In the genomic region with DNA sequence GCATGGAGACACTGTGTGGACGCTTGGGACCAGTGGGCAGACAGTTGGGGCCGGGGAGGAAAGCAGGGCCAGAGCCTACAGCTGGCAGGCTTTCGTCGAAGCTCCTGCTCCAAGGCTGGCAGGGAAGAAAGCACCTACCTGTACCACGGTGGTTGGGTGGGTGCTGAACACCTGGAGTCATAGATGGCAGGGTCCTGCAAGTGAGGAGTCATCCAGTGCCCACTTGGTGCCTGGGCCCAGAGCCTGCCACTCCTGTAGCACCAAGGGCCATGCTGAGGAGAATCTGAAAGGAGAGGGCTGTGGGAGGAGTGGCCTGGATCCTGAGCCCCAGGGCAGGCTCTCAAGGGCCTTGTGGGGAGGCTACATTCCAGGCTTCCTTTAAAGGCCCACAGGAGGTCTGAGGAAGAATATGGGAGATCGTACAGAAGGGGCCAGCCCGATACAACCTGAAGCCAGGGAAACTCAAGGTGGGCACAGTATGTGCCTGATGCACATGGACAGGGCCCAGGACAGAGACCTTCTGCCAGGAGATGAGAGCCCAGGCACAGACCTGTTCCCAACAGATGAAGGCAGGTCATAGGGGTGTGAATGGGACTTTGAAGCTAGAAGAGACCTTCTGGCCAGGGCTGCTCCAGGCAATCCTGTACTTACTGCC, we compare ENCODE assay signal across 14 mouse cellular contexts. TPM values are rescaled to one million over a fixed set of nuclear protein-coding genes. Genes with fewer than 3 reads are reported as not detected.
DNase-seq lines count a peak whose midpoint lies in the region; ATAC-seq lines count a peak whose summit lies in the region.
"Had no signal": no experiment of that assay in that cellular context is flagged by ENCODE, and none has a peak within 500 bp of the region (broad histone marks: within the 10 kb centered on the region; RNA-seq: fewer than 3 reads in every experiment).

No protein-coding gene starts in this region.

- H3K27me3 ChIP-seq in hindbrain, embryonic 13.5 days = peaks cover 28% of the 10 kb centered on the region
- peaks cover 7% of the 10 kb centered on the region for H3K27me3 ChIP-seq in hindbrain, embryonic 11.5 days (ENCODE audit: control insufficient read depth, insufficient read depth, low read length)
- no peaks in the 10 kb centered on the region for H3K27me3 ChIP-seq in midbrain, embryonic 15.5 days (replicated peaks)

- no peak for DNase-seq in hindbrain, embryonic 11.5 days (ENCODE audit: low spot score)
- peak; percentile 69 for DNase-seq in cerebellum, adult 9-10 months
- peak; percentile 58 to 80 for DNase-seq in cerebellum, postnatal 14 days
- DNase-seq in frontal cortex, postnatal 14 days (ENCODE audit: low spot score in 2 of 2) = no peak
- no peak for DNase-seq in ovary, postnatal 14 days (ENCODE audit: low spot score)
- DNase-seq: embryo, embryonic 11 days; gastrocnemius, postnatal 36 days; lung, postnatal 10 days had no signal

- H3K9ac ChIP-seq in hindbrain, embryonic 13.5 days = peak overlapping the region; percentile 94
- H3K9ac ChIP-seq in hindbrain, embryonic 11.5 days (ENCODE audit: low read depth, low read length) = no peak overlapping the region
- H3K9ac ChIP-seq in midbrain, embryonic 15.5 days = no peak overlapping the region; the same call in 1 of the 2 replicates
- H3K9ac ChIP-seq: kidney, embryonic 15.5 days; liver, embryonic 15.5 days had no signal

- no peaks in the 10 kb centered on the region for H3K36me3 ChIP-seq in hindbrain, embryonic 13.5 days
- no peaks in the 10 kb centered on the region for H3K36me3 ChIP-seq in hindbrain, embryonic 11.5 days (ENCODE audit: control insufficient read depth, insufficient read depth, low read length)
- H3K36me3 ChIP-seq in midbrain, embryonic 15.5 days (replicated peaks) = no peaks in the 10 kb centered on the region
- H3K36me3 ChIP-seq: kidney, embryonic 15.5 days; liver, embryonic 15.5 days had no signal

- no peak for ATAC-seq in hindbrain, embryonic 13.5 days (ENCODE audit: low FRiP score)
- ATAC-seq in hindbrain, embryonic 11.5 days (ENCODE audit: low FRiP score) = no peak
- no peak for ATAC-seq in midbrain, embryonic 15.5 days (replicated peaks)
- ATAC-seq: intestine, embryonic 16.5 days had no signal

- peaks cover 40% of the 10 kb centered on the region for H3K4me1 ChIP-seq in hindbrain, embryonic 13.5 days (replicated peaks)
- H3K4me1 ChIP-seq in hindbrain, embryonic 11.5 days (replicated peaks; ENCODE audit: control insufficient read depth, insufficient read depth, low read length) = no peaks in the 10 kb centered on the region
- H3K4me1 ChIP-seq in midbrain, embryonic 15.5 days = peaks cover 36% of the 10 kb centered on the region
- H3K4me1 ChIP-seq: liver, embryonic 15.5 days had no signal

- peak overlapping the region; percentile 67; the same call in 1 of the 2 replicates for H3K4me2 ChIP-seq in hindbrain, embryonic 13.5 days
- no peak overlapping the region for H3K4me2 ChIP-seq in hindbrain, embryonic 11.5 days (replicated peaks; ENCODE audit: low read depth, low read length)
- H3K4me2 ChIP-seq in midbrain, embryonic 15.5 days = peak overlapping the region; percentile 60
- H3K4me2 ChIP-seq: heart, embryonic 11.5 days; kidney, embryonic 15.5 days; liver, embryonic 15.5 days had no signal

- H3K4me3 ChIP-seq in hindbrain, embryonic 13.5 days = no peak overlapping the region
- no peak overlapping the region for H3K4me3 ChIP-seq in hindbrain, embryonic 11.5 days (ENCODE audit: low read depth, low read length)
- no peak overlapping the region for H3K4me3 ChIP-seq in midbrain, embryonic 15.5 days
- H3K4me3 ChIP-seq: kidney, embryonic 15.5 days; liver, embryonic 15.5 days had no signal

- no peak overlapping the region for H3K27ac ChIP-seq in hindbrain, embryonic 13.5 days
- H3K27ac ChIP-seq in hindbrain, embryonic 11.5 days (ENCODE audit: low read depth, low read length) = no peak overlapping the region
- H3K27ac ChIP-seq in midbrain, embryonic 15.5 days = no peak overlapping the region
- H3K27ac ChIP-seq: kidney, embryonic 15.5 days; liver, embryonic 15.5 days had no signal

- no peaks in the 10 kb centered on the region for H3K9me3 ChIP-seq in hindbrain, embryonic 13.5 days
- no peaks in the 10 kb centered on the region for H3K9me3 ChIP-seq in hindbrain, embryonic 11.5 days (ENCODE audit: control insufficient read depth, low read length)
- no peaks in the 10 kb centered on the region for H3K9me3 ChIP-seq in midbrain, embryonic 15.5 days
- H3K9me3 ChIP-seq: kidney, embryonic 15.5 days; liver, embryonic 15.5 days had no signal

- 76% methylated on average over 7 of the region's 7 CpGs for WGBS in hindbrain, embryonic 13.5 days
- 70% methylated on average over 7 of the region's 7 CpGs for WGBS in hindbrain, embryonic 11.5 days
- WGBS in midbrain, embryonic 15.5 days = 81% methylated on average over 7 of the region's 7 CpGs

RNA-seq across cellular contexts. Expression of a gene that starts 1.7 kb away (rescaled TPM):
- 86.2 and 87.6 TPM in 2 replicates for polyA plus RNA-seq in hindbrain, embryonic 13.5 days (2015; fragmentation: Nextera tagmentation; extraction: Ambion mirVana)
- polyA plus RNA-seq in hindbrain, embryonic 11.5 days (2014; fragmentation: Nextera tagmentation; extraction: Ambion mirVana) = 42.3 and 45.9 TPM in 2 replicates
- 182 and 186 TPM in 2 replicates for polyA plus RNA-seq in midbrain, embryonic 15.5 days (2015; fragmentation: Nextera tagmentation; extraction: Ambion mirVana)

RNA-seq across cellular contexts. Expression of a gene that starts 36.0 kb away (rescaled TPM):
- polyA plus RNA-seq in hindbrain, embryonic 13.5 days (2015; fragmentation: Nextera tagmentation; extraction: Ambion mirVana) = 17.4 and 19.9 TPM in 2 replicates
- polyA plus RNA-seq in hindbrain, embryonic 11.5 days (2014; fragmentation: Nextera tagmentation; extraction: Ambion mirVana) = 8.6 and 8.7 TPM in 2 replicates
- polyA plus RNA-seq in midbrain, embryonic 15.5 days (2015; fragmentation: Nextera tagmentation; extraction: Ambion mirVana) = 22.1 and 23.0 TPM in 2 replicates

RNA-seq across cellular contexts. Expression of a gene that starts 45.2 kb away (rescaled TPM):
- 91.6 and 92.3 TPM in 2 replicates for polyA plus RNA-seq in hindbrain, embryonic 13.5 days (2015; fragmentation: Nextera tagmentation; extraction: Ambion mirVana)
- 121 and 136 TPM in 2 replicates for polyA plus RNA-seq in hindbrain, embryonic 11.5 days (2014; fragmentation: Nextera tagmentation; extraction: Ambion mirVana)
- polyA plus RNA-seq in midbrain, embryonic 15.5 days (2015; fragmentation: Nextera tagmentation; extraction: Ambion mirVana) = 83.8 and 86.4 TPM in 2 replicates

Comparison
In these comparisons a context has a peak if more than half of its experiments do, and no peak if none do; other contexts are left out.
1. DNase-seq: peak in cerebellum, adult 9-10 months (single experiment) and cerebellum, postnatal 14 days (2 of 2); none in hindbrain, embryonic 11.5 days (single experiment), frontal cortex, postnatal 14 days (0 of 2) and ovary, postnatal 14 days (single experiment).